Comparison of ENCODE assay signal across 8 mouse cellular contexts in the genomic region with DNA sequence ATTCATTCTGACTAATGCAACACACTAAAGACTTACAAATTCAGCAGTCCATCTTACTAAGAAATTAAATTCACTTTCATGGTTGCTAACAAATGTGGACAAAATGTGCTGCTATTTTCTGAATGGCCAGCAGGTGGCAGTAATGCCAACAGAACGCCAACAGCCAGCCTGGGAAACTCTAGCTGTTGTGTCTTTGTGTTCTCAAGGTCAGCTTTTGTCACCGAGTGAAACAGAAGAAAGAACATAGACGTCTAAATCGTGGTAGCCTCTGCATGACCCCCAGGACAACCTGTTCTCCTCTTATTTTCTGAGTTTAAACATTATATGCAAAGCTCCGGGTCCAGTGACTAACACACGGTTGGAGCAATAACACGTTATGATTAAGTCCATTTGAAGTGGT. TPM values are rescaled to one million over a fixed set of nuclear protein-coding genes. Genes with fewer than 3 reads are reported as not detected.
DNase-seq lines count a peak whose midpoint lies in the region; TF ChIP-seq lines count a peak whose summit lies in the region.

No protein-coding gene starts in this region.

- WGBS in lung, adult 2 months, result 23% methylated on average over 7 of the region's 7 CpGs

- no peaks in the 10 kb centered on the region for H3K27me3 ChIP-seq in MEL (ENCODE audit: control insufficient read depth in 1 of 2, insufficient read depth in 2 of 2, low read length in 2 of 2)

- H3K4me3 ChIP-seq in MEL (ENCODE audit: control insufficient read depth in 1 of 2, insufficient read depth in 1 of 2, low read depth in 2 of 2, low read length in 2 of 2), result peak overlapping the region; percentile 53 to 67
- no peak overlapping the region for H3K4me3 ChIP-seq in lung, adult 2 months (replicated peaks; ENCODE audit: extremely low read depth, low read depth, low read length)

- H3K9me3 ChIP-seq in MEL (replicated peaks; ENCODE audit: insufficient read depth, low read length), result no peaks in the 10 kb centered on the region

- peaks cover 0 to 21% of the 10 kb centered on the region in 2 experiments; a peak in 2 of 4 replicates for H3K36me3 ChIP-seq in MEL (ENCODE audit: control insufficient read depth in 1 of 2, insufficient read depth in 2 of 2, low read length in 2 of 2)

- peak; percentile 95 to 100 (median 99) for TF ChIP-seq CTCF in MEL (IDR thresholded peaks at IDR 0.05 in 2 of 3, conservative IDR thresholded peaks at IDR 0.05 in 1 of 3; ENCODE audit: control insufficient read depth in 1 of 3, insufficient read depth in 1 of 3, low read depth in 2 of 3, low read length in 3 of 3, poor library complexity in 1 of 3, severe bottlenecking in 1 of 3)
- peak; percentile 76 for TF ChIP-seq CTCF in lung, adult 2 months (IDR thresholded peaks at IDR 0.05; ENCODE audit: insufficient read depth, low read length)

- peaks cover 12 to 24% of the 10 kb centered on the region in 2 experiments; a peak in 3 of 4 replicates for H3K4me1 ChIP-seq in MEL (ENCODE audit: control insufficient read depth in 1 of 2, insufficient read depth in 2 of 2, low read length in 2 of 2)
- H3K4me1 ChIP-seq in lung, adult 2 months (ENCODE audit: control insufficient read depth, insufficient read depth, low read length), result 0 out of 2 replicates have a peak, but pooled peaks cover 2% of the 10 kb centered on the region

- TF ChIP-seq EP300 in MEL (IDR thresholded peaks at IDR 0.05; ENCODE audit: low read depth in 1 of 2, low read length in 2 of 2), result 0 out of 4 replicates have a peak, but pooled peaks of 1 of the 2 experiments have one; percentile 15

- peak overlapping the region; percentile 66 for H3K9ac ChIP-seq in MEL (ENCODE audit: control insufficient read depth, low read depth, low read length, poor library complexity, severe bottlenecking)

- DNase-seq in 3134 (ENCODE audit: extremely low read depth, insufficient read length, low spot score) (peak; percentile 27), MEL (ENCODE audit: low read depth, low spot score) (peak; percentile 98)
- peak; percentile 46 to 76 for DNase-seq in cerebellum, adult 18-20 months
- DNase-seq in frontal cortex, postnatal 36 days (ENCODE audit: low spot score in 2 of 2), result peak; percentile 63 to 76
- DNase-seq in kidney, postnatal 36 days, result peak; percentile 61 to 80
- peak; percentile 60 for DNase-seq in lung, adult 2 months
- DNase-seq in ovary, postnatal 10 days (ENCODE audit: low spot score), result peak; percentile 42
- peak; percentile 26 to 62 for DNase-seq in thymus, postnatal 10 days (ENCODE audit: low spot score in 2 of 2)

- no peaks in the 10 kb centered on the region; the same call in 1 of the 2 replicates for H3K79me2 ChIP-seq in MEL (ENCODE audit: control insufficient read depth, insufficient read depth, low read length, poor library complexity)

- TF ChIP-seq RAD21 in MEL (IDR thresholded peaks at IDR 0.05; ENCODE audit: low read depth, low read length), result peak; percentile 89

- peak overlapping the region; percentile 66 for H3K27ac ChIP-seq in MEL (ENCODE audit: control insufficient read depth, low read depth, low read length)

- peak in 1 of 2 experiments; percentile 74; a peak in 2 of 4 replicates for TF ChIP-seq POLR2A in MEL (IDR thresholded peaks at IDR 0.05; ENCODE audit: control insufficient read depth in 1 of 2, insufficient read depth in 1 of 2, low read depth in 1 of 2, low read length in 2 of 2, poor library complexity in 1 of 2)
- TF ChIP-seq POLR2A in lung, adult 2 months (IDR thresholded peaks at IDR 0.05; ENCODE audit: borderline replicate concordance, extremely low read depth, low read depth, low read length), result no peak

TF ChIP-seq in MEL, 35 proteins besides CTCF, POLR2A, EP300 and RAD21:
- TF ChIP-seq ETS1 (IDR thresholded peaks at IDR 0.05; ENCODE audit: low read depth, low read length) (peak; percentile 41; the same call in 1 of the 2 replicates), MAX (IDR thresholded peaks at IDR 0.05; ENCODE audit: low read length) (peak; percentile 53), MYB (IDR thresholded peaks at IDR 0.05; ENCODE audit: low read depth, low read length) (no peak), RCOR1 (IDR thresholded peaks at IDR 0.05; ENCODE audit: low read depth, low read length) (no peak), NRF1 (IDR thresholded peaks at IDR 0.05; ENCODE audit: insufficient read depth, low read depth, low read length, poor library complexity, severe bottlenecking) (0 out of 2 replicates have a peak, but pooled peaks have one; percentile 27), ZNF384 (IDR thresholded peaks at IDR 0.05; ENCODE audit: low read depth, low read length) (no peak), TCF12 (IDR thresholded peaks at IDR 0.05; ENCODE audit: low read depth, low read length) (no peak), MEF2A (IDR thresholded peaks at IDR 0.05; ENCODE audit: extremely low read depth, insufficient replicate concordance, low read depth, low read length, poor library complexity, severe bottlenecking) (no peak), POLR2AphosphoS2 (IDR thresholded peaks at IDR 0.05; ENCODE audit: low read length) (peak; percentile 39; the same call in 1 of the 2 replicates), JUND (IDR thresholded peaks at IDR 0.05; ENCODE audit: low read depth, low read length) (peak; percentile 79; the same call in 1 of the 2 replicates), MYC (IDR thresholded peaks at IDR 0.05; ENCODE audit: low read depth, low read length) (peak; percentile 90), UBTF (IDR thresholded peaks at IDR 0.05; ENCODE audit: borderline replicate concordance, insufficient read depth, low read depth, low read length) (0 out of 2 replicates have a peak, but pooled peaks have one; percentile 16), SIN3A (IDR thresholded peaks at IDR 0.05; ENCODE audit: low read length) (peak; percentile 93), ELF1 (IDR thresholded peaks at IDR 0.05; ENCODE audit: low read depth, low read length) (no peak; the same call in 1 of the 2 replicates), KAT2A (conservative IDR thresholded peaks at IDR 0.05; ENCODE audit: low read depth, low read length) (no peak), SMC3 (IDR thresholded peaks at IDR 0.05; ENCODE audit: low read depth, low read length) (peak; percentile 95), TAL1 (IDR thresholded peaks at IDR 0.05; ENCODE audit: low read length) (no peak), CHD1 (IDR thresholded peaks at IDR 0.05; ENCODE audit: low read depth, low read length) (no peak), GABPA (IDR thresholded peaks at IDR 0.05; ENCODE audit: low read depth, low read length) (0 out of 2 replicates have a peak, but pooled peaks have one; percentile 25), MAFK (IDR thresholded peaks at IDR 0.05; ENCODE audit: borderline replicate concordance, low read depth, low read length) (no peak), USF2 (IDR thresholded peaks at IDR 0.05; ENCODE audit: borderline replicate concordance in 1 of 2, insufficient read depth in 1 of 2, low read depth in 1 of 2, low read length in 2 of 2) (no peak), HCFC1 (IDR thresholded peaks at IDR 0.05; ENCODE audit: low read depth, low read length) (peak; percentile 82), TBP (IDR thresholded peaks at IDR 0.05; ENCODE audit: low read depth, low read length) (peak; percentile 88), CHD2 (IDR thresholded peaks at IDR 0.05; ENCODE audit: low read length) (no peak), GATA1 (IDR thresholded peaks at IDR 0.05; ENCODE audit: low read depth, low read length) (0 out of 2 replicates have a peak, but pooled peaks have one; percentile 29), E2F4 (IDR thresholded peaks at IDR 0.05; ENCODE audit: borderline replicate concordance, low read depth, low read length) (no peak), ZC3H11A (IDR thresholded peaks at IDR 0.05; ENCODE audit: low read depth, low read length) (peak; percentile 87), POLR2AphosphoS5 (IDR thresholded peaks at IDR 0.05; ENCODE audit: borderline replicate concordance, low read depth, low read length) (no peak), MAZ (IDR thresholded peaks at IDR 0.05; ENCODE audit: low read depth, low read length) (peak; percentile 25; the same call in 1 of the 2 replicates), ZKSCAN1 (IDR thresholded peaks at IDR 0.05; ENCODE audit: low read depth, low read length) (no peak), BHLHE40 (IDR thresholded peaks at IDR 0.05; ENCODE audit: borderline replicate concordance, low read depth, low read length) (0 out of 2 replicates have a peak, but pooled peaks have one; percentile 43), MXI1 (IDR thresholded peaks at IDR 0.05; ENCODE audit: low read depth, low read length) (peak; percentile 88), NELFE (IDR thresholded peaks at IDR 0.05; ENCODE audit: low read depth, low read length) (peak; percentile 77), USF1 (IDR thresholded peaks at IDR 0.05; ENCODE audit: low read depth, low read length) (no peak), ZMIZ1 (IDR thresholded peaks at IDR 0.05; ENCODE audit: low read depth, low read length) (0 out of 2 replicates have a peak, but pooled peaks have one; percentile 41)

RNA-seq across cellular contexts. Expression of gene Rpap3, which starts 38.2 kb away (rescaled TPM):
- 84.4 and 85.7 TPM in 2 replicates for total RNA-seq in MEL (2012; rRNA removed)
- 10 to 100 TPM; 85.7 to 98.4 TPM for polyA plus RNA-seq in MEL (2012; ENCODE audit: insufficient read depth in 1 of 2, insufficient read length in 2 of 2, low read depth in 1 of 2, low replicate concordance in 2 of 2, missing spikeins in 1 of 2)
- 3.1 and 5.0 TPM in 2 replicates for polyA plus RNA-seq in lung, adult 2 months (2012; rRNA removed)

Comparison
In these comparisons a context has a peak if more than half of its experiments do, and no peak if none do; other contexts are left out.
1. DNase-seq: peak in every context shown above with its lines; median percentile 98 in MEL; 70 in kidney, postnatal 36 days; 70 in frontal cortex, postnatal 36 days; 61 in cerebellum, adult 18-20 months; 60 in lung, adult 2 months; 44 in thymus, postnatal 10 days; 42 in ovary, postnatal 10 days; 27 in 3134.
2. RNA of gene Rpap3, which starts 38.2 kb away (polyA plus RNA-seq): 85.7 to 98.4 TPM in MEL; 3.1 to 5.0 TPM in lung, adult 2 months; every median in the first group is over 10 times any median in the second.